Mouse (Mus musculus): ENCODE data around the gene Tspo2.

GRCm38 (mm10) chr17:48437421-48437911, 13.9 kb downstream of the Tspo2 start:
- TF ChIP-seq CTCF (IDR thresholded peaks at IDR 0.05; ENCODE audit: control insufficient read depth, insufficient read depth, low read length) (no peak), POLR2A (IDR thresholded peaks at IDR 0.05; ENCODE audit: borderline replicate concordance, control insufficient read depth, low read depth, low read length) (no peak)

All from bone marrow, adult 2 months (tissue).